8 mouse cellular contexts compared by ENCODE assay signal in the genomic region with DNA sequence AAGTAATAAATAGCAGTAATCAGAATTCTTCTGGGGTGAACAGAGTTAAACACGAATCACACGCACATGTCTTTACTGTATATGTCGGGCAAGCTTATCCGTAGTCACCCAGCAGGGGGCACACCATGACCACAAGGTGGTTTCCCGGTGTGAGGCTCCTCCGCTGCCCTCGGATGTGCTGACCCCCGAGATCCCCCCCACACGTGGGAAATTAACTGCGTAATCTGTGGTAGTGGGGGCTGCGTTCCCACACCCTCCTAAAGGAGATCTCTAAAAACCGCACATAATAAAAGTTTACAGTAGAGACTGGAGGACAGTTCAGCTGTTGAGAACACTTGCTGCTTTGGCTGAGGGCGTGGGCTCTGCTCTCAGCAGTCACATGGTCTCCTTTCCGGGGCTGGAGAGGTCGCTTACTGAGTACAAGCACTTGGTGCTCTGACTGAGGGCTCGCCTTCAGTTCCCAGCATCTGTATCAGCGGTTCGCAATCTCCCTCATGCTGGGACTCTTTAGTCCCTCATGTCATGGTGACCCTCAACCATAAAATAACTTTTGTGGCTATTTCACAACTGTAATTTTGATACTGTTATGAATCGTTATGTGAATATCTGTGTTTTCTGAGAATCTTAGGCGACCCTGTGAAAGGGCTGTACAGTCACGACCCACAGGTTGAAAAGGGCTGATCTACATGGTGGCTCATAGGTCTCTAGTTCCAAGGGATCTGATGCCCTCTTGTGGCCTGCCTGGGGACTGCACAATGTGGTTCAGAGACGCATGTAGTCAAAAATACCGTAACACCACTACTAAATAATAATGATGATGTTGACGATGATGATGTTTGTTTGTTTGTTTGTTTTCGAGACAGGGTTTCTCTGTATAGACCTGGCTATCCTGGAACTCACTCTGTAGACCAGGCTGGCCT. TPM values are rescaled to one million over a fixed set of nuclear protein-coding genes. Genes with fewer than 3 reads are reported as not detected.
A peak's percentile ranks its signal among the peaks of the same experiment; 100 is the strongest.
DNase-seq lines count a peak whose midpoint lies in the region; ATAC-seq lines count a peak whose summit lies in the region.

No protein-coding gene starts in this region.

- WGBS in embryonic facial prominence, embryonic 14.5 days = 13% methylated on average over 25 of the region's 25 CpGs
- 12% methylated on average over 25 of the region's 25 CpGs for WGBS in heart, embryonic 11.5 days (ENCODE audit: insufficient replicate concordance)
- WGBS in kidney, embryonic 15.5 days = 11% methylated on average over 25 of the region's 25 CpGs

- peak overlapping the region; percentile 36 for H3K4me2 ChIP-seq in embryonic facial prominence, embryonic 14.5 days (ENCODE audit: low read depth, low read length)
- peak overlapping the region; percentile 65 for H3K4me2 ChIP-seq in heart, embryonic 11.5 days
- peak overlapping the region; percentile 60 for H3K4me2 ChIP-seq in kidney, embryonic 15.5 days

- no peaks in the 10 kb centered on the region for H3K9me3 ChIP-seq in embryonic facial prominence, embryonic 14.5 days (ENCODE audit: control insufficient read depth, low read length)
- no peaks in the 10 kb centered on the region for H3K9me3 ChIP-seq in heart, embryonic 11.5 days (replicated peaks; ENCODE audit: control insufficient read depth, low read length)
- H3K9me3 ChIP-seq in kidney, embryonic 15.5 days (replicated peaks) = no peaks in the 10 kb centered on the region

- DNase-seq in 416B (ENCODE audit: low read depth) (peak; percentile 89), liver (peak; percentile 83)
- DNase-seq in adrenal gland, postnatal 25 days = peak; percentile 88
- DNase-seq in embryonic facial prominence, embryonic 14.5 days (ENCODE audit: low spot score) = peak; percentile 79
- peak; percentile 42 to 71 for DNase-seq in monocyte, adult 2 months (ENCODE audit: low read depth in 1 of 2, low spot score in 2 of 2)
- peak; percentile 62 to 71 for DNase-seq in spleen, postnatal 36 days (ENCODE audit: low spot score in 2 of 2)

- ATAC-seq in embryonic facial prominence, embryonic 14.5 days (ENCODE audit: low read depth) = peak; percentile 66
- ATAC-seq in heart, embryonic 11.5 days (replicated peaks; ENCODE audit: insufficient number of reproducible peaks, low FRiP score, low TSS enrichment) = 0 out of 2 replicates have a peak, but pooled peaks have one; percentile 26
- 0 out of 2 replicates have a peak, but pooled peaks have one; percentile 52 for ATAC-seq in kidney, embryonic 15.5 days (replicated peaks; ENCODE audit: low FRiP score)

- no peak overlapping the region for H3K9ac ChIP-seq in embryonic facial prominence, embryonic 14.5 days (ENCODE audit: low read depth, low read length)
- no peak overlapping the region for H3K9ac ChIP-seq in heart, embryonic 11.5 days (ENCODE audit: low read depth, low read length)
- H3K9ac ChIP-seq in kidney, embryonic 15.5 days = no peak overlapping the region

- no peaks in the 10 kb centered on the region for H3K4me1 ChIP-seq in embryonic facial prominence, embryonic 14.5 days (ENCODE audit: control insufficient read depth, insufficient read depth, low read length)
- no peaks in the 10 kb centered on the region for H3K4me1 ChIP-seq in heart, embryonic 11.5 days (ENCODE audit: control insufficient read depth, insufficient read depth, low read length)
- H3K4me1 ChIP-seq in kidney, embryonic 15.5 days = peaks cover 4% of the 10 kb centered on the region

- no peak overlapping the region for H3K27ac ChIP-seq in embryonic facial prominence, embryonic 14.5 days (replicated peaks; ENCODE audit: low read depth, low read length)
- H3K27ac ChIP-seq in heart, embryonic 11.5 days (ENCODE audit: low read depth, low read length) = no peak overlapping the region
- H3K27ac ChIP-seq in kidney, embryonic 15.5 days = no peak overlapping the region

- no peaks in the 10 kb centered on the region for H3K27me3 ChIP-seq in embryonic facial prominence, embryonic 14.5 days (replicated peaks; ENCODE audit: control insufficient read depth, insufficient read depth, low read length)
- no peaks in the 10 kb centered on the region for H3K27me3 ChIP-seq in heart, embryonic 11.5 days (ENCODE audit: control insufficient read depth, insufficient read depth, low read length)
- no peaks in the 10 kb centered on the region for H3K27me3 ChIP-seq in kidney, embryonic 15.5 days

- H3K4me3 ChIP-seq in embryonic facial prominence, embryonic 14.5 days (ENCODE audit: low read depth, low read length) = 0 out of 2 replicates have a peak overlapping the region, but pooled peaks have one; percentile 1
- peak overlapping the region; percentile 26 for H3K4me3 ChIP-seq in heart, embryonic 11.5 days (ENCODE audit: low read depth, low read length)
- peak overlapping the region; percentile 31 for H3K4me3 ChIP-seq in kidney, embryonic 15.5 days (replicated peaks)

- H3K36me3 ChIP-seq in embryonic facial prominence, embryonic 14.5 days (ENCODE audit: control insufficient read depth, insufficient read depth, low read length) = no peaks in the 10 kb centered on the region
- H3K36me3 ChIP-seq in heart, embryonic 11.5 days (ENCODE audit: control insufficient read depth, insufficient read depth, low read length) = no peaks in the 10 kb centered on the region
- H3K36me3 ChIP-seq in kidney, embryonic 15.5 days = no peaks in the 10 kb centered on the region

RNA-seq across cellular contexts. Expression of gene Uts2, which starts 32.0 kb away (rescaled TPM):
- not detected in 2 replicates for total RNA-seq in adrenal gland, postnatal 25 days (2021)
- polyA plus RNA-seq in embryonic facial prominence, embryonic 14.5 days (2014; fragmentation: Nextera tagmentation; extraction: Ambion mirVana) = not detected in 2 replicates
- polyA plus RNA-seq in heart, embryonic 11.5 days (2014; fragmentation: Nextera tagmentation; extraction: Ambion mirVana) = not detected in 2 replicates
- polyA plus RNA-seq in kidney, embryonic 15.5 days (2015; fragmentation: Nextera tagmentation; extraction: Ambion mirVana) = not detected in 2 replicates

RNA-seq across cellular contexts. Expression of gene Tnfrsf9, which starts 50.5 kb away (rescaled TPM):
- total RNA-seq in adrenal gland, postnatal 25 days (2021) = 0.15 TPM in 1 of 2 replicates, not detected in the other
- 0.11 and 0.80 TPM in 2 replicates for polyA plus RNA-seq in embryonic facial prominence, embryonic 14.5 days (2014; fragmentation: Nextera tagmentation; extraction: Ambion mirVana)
- 0.11 and 0.29 TPM in 2 replicates for polyA plus RNA-seq in heart, embryonic 11.5 days (2014; fragmentation: Nextera tagmentation; extraction: Ambion mirVana)
- 0.32 and 0.40 TPM in 2 replicates for polyA plus RNA-seq in kidney, embryonic 15.5 days (2015; fragmentation: Nextera tagmentation; extraction: Ambion mirVana)

RNA-seq across cellular contexts. Expression of gene Park7, which starts 50.7 kb away (rescaled TPM):
- total RNA-seq in adrenal gland, postnatal 25 days (2021) = 284 and 290 TPM in 2 replicates
- 387 and 401 TPM in 2 replicates for polyA plus RNA-seq in embryonic facial prominence, embryonic 14.5 days (2014; fragmentation: Nextera tagmentation; extraction: Ambion mirVana)
- polyA plus RNA-seq in heart, embryonic 11.5 days (2014; fragmentation: Nextera tagmentation; extraction: Ambion mirVana) = 360 and 371 TPM in 2 replicates
- 391 and 393 TPM in 2 replicates for polyA plus RNA-seq in kidney, embryonic 15.5 days (2015; fragmentation: Nextera tagmentation; extraction: Ambion mirVana)
